20 mouse cellular contexts compared by ENCODE assay signal in the genomic region with DNA sequence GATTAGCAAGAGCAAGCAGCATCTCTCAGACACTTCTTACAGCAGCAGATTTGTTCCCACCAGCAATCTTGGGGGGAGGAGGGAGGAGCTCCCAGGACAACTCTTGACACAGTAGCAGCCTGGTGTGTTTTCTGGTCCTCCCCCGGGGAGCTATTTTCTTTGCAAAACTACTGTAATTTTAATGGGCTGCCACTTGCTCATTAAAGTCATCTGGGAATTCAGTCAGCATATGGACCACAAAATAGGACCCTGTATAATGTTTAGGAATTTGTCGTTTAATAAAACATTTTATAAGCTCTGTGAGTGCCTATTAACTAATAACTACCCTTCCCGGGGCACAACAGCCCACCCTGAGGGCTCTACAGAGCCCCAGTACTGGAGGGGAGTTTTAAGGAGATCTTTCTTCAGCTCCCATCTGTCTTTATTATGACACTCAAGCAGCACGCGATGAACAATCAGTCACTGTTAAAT.
A peak's percentile ranks its signal among the peaks of the same experiment; 100 is the strongest.
DNase-seq lines count a peak whose midpoint lies in the region; ATAC-seq and TF ChIP-seq lines count a peak whose summit lies in the region.
"Had no signal": no experiment of that assay in that cellular context is flagged by ENCODE, and none has a peak within 500 bp of the region (broad histone marks: within the 10 kb centered on the region; RNA-seq: fewer than 3 reads in every experiment).

No protein-coding gene starts in this region.

- TF ChIP-seq CTCF in layer of hippocampus, adult 2 months (conservative IDR thresholded peaks at IDR 0.05), result no peak
- TF ChIP-seq CTCF in cerebellum, adult 2 months (IDR thresholded peaks at IDR 0.05; ENCODE audit: borderline replicate concordance, insufficient read depth, low read depth, low read length), result no peak

- H3K27ac ChIP-seq in layer of hippocampus, adult 2 months, result peak overlapping the region; percentile 25; the same call in 1 of the 2 replicates
- peak overlapping the region; percentile 13; the same call in 1 of the 2 replicates for H3K27ac ChIP-seq in forebrain, embryonic 11.5 days (ENCODE audit: low read depth, low read length)
- peak overlapping the region; percentile 37; the same call in 1 of the 2 replicates for H3K27ac ChIP-seq in hindbrain, embryonic 11.5 days (ENCODE audit: low read depth, low read length)
- peak overlapping the region; percentile 55; the same call in 1 of the 2 replicates for H3K27ac ChIP-seq in midbrain, embryonic 14.5 days (replicated peaks; ENCODE audit: low read depth, low read length)
- no peak overlapping the region for H3K27ac ChIP-seq in heart, embryonic 11.5 days (ENCODE audit: low read depth, low read length)
- no peak overlapping the region for H3K27ac ChIP-seq in cerebellum, adult 2 months (ENCODE audit: insufficient read depth, low read length)
- H3K27ac ChIP-seq: gastrocnemius, adult 2 months; heart, adult 2 months; liver, embryonic 15.5 days; neural tube, embryonic 12.5 days; stomach, embryonic 15.5 days had no signal

- H3K9me3 ChIP-seq in forebrain, embryonic 11.5 days (ENCODE audit: control insufficient read depth, low read length), result no peaks in the 10 kb centered on the region
- no peaks in the 10 kb centered on the region for H3K9me3 ChIP-seq in hindbrain, embryonic 11.5 days (ENCODE audit: control insufficient read depth, low read length)
- H3K9me3 ChIP-seq in midbrain, embryonic 14.5 days (ENCODE audit: control insufficient read depth, low read length), result no peaks in the 10 kb centered on the region
- no peaks in the 10 kb centered on the region for H3K9me3 ChIP-seq in heart, embryonic 11.5 days (replicated peaks; ENCODE audit: control insufficient read depth, low read length)
- H3K9me3 ChIP-seq: liver, embryonic 15.5 days; neural tube, embryonic 12.5 days; stomach, embryonic 15.5 days had no signal

- no peak for ATAC-seq in forebrain, embryonic 11.5 days (replicated peaks; ENCODE audit: low FRiP score)
- 0 out of 2 replicates have a peak, but pooled peaks have one; percentile 7 for ATAC-seq in hindbrain, embryonic 11.5 days (ENCODE audit: low FRiP score)
- peak; percentile 43; the same call in 1 of the 2 replicates for ATAC-seq in midbrain, embryonic 14.5 days (ENCODE audit: low FRiP score, low TSS enrichment)
- no peak for ATAC-seq in heart, embryonic 11.5 days (replicated peaks; ENCODE audit: insufficient number of reproducible peaks, low FRiP score, low TSS enrichment)
- ATAC-seq: intestine, embryonic 16.5 days had no signal

- no peaks in the 10 kb centered on the region for H3K36me3 ChIP-seq in forebrain, embryonic 11.5 days (ENCODE audit: control insufficient read depth, insufficient read depth, low read length)
- no peaks in the 10 kb centered on the region for H3K36me3 ChIP-seq in hindbrain, embryonic 11.5 days (ENCODE audit: control insufficient read depth, insufficient read depth, low read length)
- H3K36me3 ChIP-seq in midbrain, embryonic 14.5 days (ENCODE audit: control insufficient read depth, insufficient read depth, low read length), result no peaks in the 10 kb centered on the region
- no peaks in the 10 kb centered on the region for H3K36me3 ChIP-seq in heart, embryonic 11.5 days (ENCODE audit: control insufficient read depth, insufficient read depth, low read length)
- H3K36me3 ChIP-seq: liver, embryonic 15.5 days; neural tube, embryonic 12.5 days; stomach, embryonic 15.5 days had no signal

- H3K4me1 ChIP-seq in forebrain, embryonic 11.5 days (replicated peaks; ENCODE audit: control insufficient read depth, insufficient read depth, low read length), result peaks cover 7% of the 10 kb centered on the region; the same call in 1 of the 2 replicates
- H3K4me1 ChIP-seq in hindbrain, embryonic 11.5 days (replicated peaks; ENCODE audit: control insufficient read depth, insufficient read depth, low read length), result 0 out of 2 replicates have a peak, but pooled peaks cover 3% of the 10 kb centered on the region
- peaks cover 26% of the 10 kb centered on the region for H3K4me1 ChIP-seq in midbrain, embryonic 14.5 days (ENCODE audit: control insufficient read depth, insufficient read depth, low read length)
- H3K4me1 ChIP-seq in heart, embryonic 11.5 days (ENCODE audit: control insufficient read depth, insufficient read depth, low read length), result peaks cover 5% of the 10 kb centered on the region; the same call in 1 of the 2 replicates
- H3K4me1 ChIP-seq in cerebellum, adult 2 months (ENCODE audit: control insufficient read depth, insufficient read depth, low read length), result no peaks in the 10 kb centered on the region; the same call in 1 of the 2 replicates
- H3K4me1 ChIP-seq: liver, embryonic 15.5 days; stomach, embryonic 15.5 days had no signal

- H3K9ac ChIP-seq in forebrain, embryonic 11.5 days (ENCODE audit: low read length), result no peak overlapping the region
- H3K9ac ChIP-seq in hindbrain, embryonic 11.5 days (ENCODE audit: low read depth, low read length), result no peak overlapping the region
- no peak overlapping the region for H3K9ac ChIP-seq in midbrain, embryonic 14.5 days (replicated peaks; ENCODE audit: low read length)
- no peak overlapping the region for H3K9ac ChIP-seq in heart, embryonic 11.5 days (ENCODE audit: low read depth, low read length)
- H3K9ac ChIP-seq: liver, embryonic 15.5 days; neural tube, embryonic 12.5 days; stomach, embryonic 15.5 days had no signal

- H3K4me2 ChIP-seq in forebrain, embryonic 11.5 days (ENCODE audit: low read depth, low read length, severe bottlenecking), result no peak overlapping the region
- H3K4me2 ChIP-seq in hindbrain, embryonic 11.5 days (replicated peaks; ENCODE audit: low read depth, low read length), result no peak overlapping the region
- H3K4me2 ChIP-seq in midbrain, embryonic 14.5 days (ENCODE audit: low read length), result no peak overlapping the region
- no peak overlapping the region for H3K4me2 ChIP-seq in heart, embryonic 11.5 days
- H3K4me2 ChIP-seq: liver, embryonic 15.5 days; neural tube, embryonic 12.5 days; stomach, embryonic 15.5 days had no signal

- no peak overlapping the region for H3K4me3 ChIP-seq in layer of hippocampus, adult 2 months
- no peak overlapping the region for H3K4me3 ChIP-seq in forebrain, embryonic 11.5 days (ENCODE audit: low read depth, low read length)
- H3K4me3 ChIP-seq in hindbrain, embryonic 11.5 days (ENCODE audit: low read depth, low read length), result no peak overlapping the region
- no peak overlapping the region for H3K4me3 ChIP-seq in midbrain, embryonic 14.5 days (replicated peaks; ENCODE audit: low read depth, low read length)
- no peak overlapping the region for H3K4me3 ChIP-seq in heart, embryonic 11.5 days (ENCODE audit: low read depth, low read length)
- no peak overlapping the region for H3K4me3 ChIP-seq in cerebellum, adult 2 months (replicated peaks; ENCODE audit: insufficient read depth, low read depth, low read length)
- H3K4me3 ChIP-seq: gastrocnemius, adult 2 months; heart, adult 2 months; liver, embryonic 15.5 days; neural tube, embryonic 12.5 days; stomach, embryonic 15.5 days had no signal

- DNase-seq in layer of hippocampus, adult 2 months (ENCODE audit: low spot score in 2 of 2), result no peak
- DNase-seq in layer of hippocampus, adult 9-10 months (ENCODE audit: low spot score), result no peak
- no peak for DNase-seq in forebrain, embryonic 11.5 days (ENCODE audit: low spot score)
- no peak for DNase-seq in hindbrain, embryonic 11.5 days (ENCODE audit: low spot score)
- DNase-seq in midbrain, embryonic 14.5 days, result peak; percentile 59
- no peak for DNase-seq in thymus, postnatal 4 days
- DNase-seq in cerebellum, adult 2 months, result no peak
- DNase-seq: cerebellum, postnatal 14 days; gastrocnemius, adult 2 months; heart, adult 2 months; heart, postnatal 10 days; kidney, postnatal 36 days; left cerebral cortex, postnatal 4 days; lung, postnatal 14 days; spleen, adult 18-20 months had no signal

- H3K27me3 ChIP-seq in forebrain, embryonic 11.5 days (ENCODE audit: control insufficient read depth, insufficient read depth, low read length), result no peaks in the 10 kb centered on the region
- H3K27me3 ChIP-seq in hindbrain, embryonic 11.5 days (ENCODE audit: control insufficient read depth, insufficient read depth, low read length), result no peaks in the 10 kb centered on the region
- H3K27me3 ChIP-seq in midbrain, embryonic 14.5 days (ENCODE audit: control insufficient read depth, insufficient read depth, low read length), result no peaks in the 10 kb centered on the region
- H3K27me3 ChIP-seq in heart, embryonic 11.5 days (ENCODE audit: control insufficient read depth, insufficient read depth, low read length), result no peaks in the 10 kb centered on the region
- H3K27me3 ChIP-seq in cerebellum, adult 2 months (ENCODE audit: control insufficient read depth, insufficient read depth, low read length), result no peaks in the 10 kb centered on the region; the same call in 1 of the 2 replicates
- H3K27me3 ChIP-seq: liver, embryonic 15.5 days; neural tube, embryonic 12.5 days; stomach, embryonic 15.5 days had no signal

- no peak for TF ChIP-seq POLR2A in cerebellum, adult 2 months (IDR thresholded peaks at IDR 0.05; ENCODE audit: borderline replicate concordance, insufficient read depth, low read length)

- WGBS in forebrain, embryonic 11.5 days, result 40% methylated on average over 5 of the region's 5 CpGs
- 46% methylated on average over 5 of the region's 5 CpGs for WGBS in hindbrain, embryonic 11.5 days
- WGBS in midbrain, embryonic 14.5 days, result 29% methylated on average over 5 of the region's 5 CpGs
- 63% methylated on average over 5 of the region's 5 CpGs for WGBS in heart, embryonic 11.5 days (ENCODE audit: insufficient replicate concordance)
- 18% methylated on average over 5 of the region's 5 CpGs for WGBS in cerebellum, adult 2 months

Comparison
In these comparisons a context has a peak if more than half of its experiments do, and no peak if none do; other contexts are left out.
1. H3K27ac ChIP-seq: peak in layer of hippocampus, adult 2 months (single experiment), forebrain, embryonic 11.5 days (single experiment), hindbrain, embryonic 11.5 days (single experiment) and midbrain, embryonic 14.5 days (single experiment); none in heart, embryonic 11.5 days (single experiment) and cerebellum, adult 2 months (single experiment).
2. ATAC-seq: peak in hindbrain, embryonic 11.5 days (single experiment) and midbrain, embryonic 14.5 days (single experiment); none in forebrain, embryonic 11.5 days (single experiment) and heart, embryonic 11.5 days (single experiment).